Mouse (Mus musculus): Measurements from ENCODE around the gene Dgcr6. TPM values are rescaled to one million over a fixed set of nuclear protein-coding genes. Genes with fewer than 3 reads are reported as not detected.

Dgcr6 gene
- polyA plus RNA-seq, 1 experiment from 2014 or later = 134 TPM

GRCm38 (mm10) chr16:18034286-18034685 is 18.4 kb upstream of the Dgcr6 start:
- no peak overlapping the region for H3K4me3 ChIP-seq (ENCODE audit: low read depth, low read length)
- DNase-seq (ENCODE audit: low spot score, missing footprints) = no peak
- no peak for ATAC-seq (ENCODE audit: low FRiP score)
- H3K4me1 ChIP-seq (ENCODE audit: control insufficient read depth, insufficient read depth, low read length) = no peaks in the 10 kb centered on the region
- no peak overlapping the region for H3K27ac ChIP-seq (ENCODE audit: low read depth, low read length)
- no peaks in the 10 kb centered on the region for H3K27me3 ChIP-seq (ENCODE audit: control insufficient read depth, insufficient read depth, low read length)
- H3K9ac ChIP-seq (ENCODE audit: low read length) = no peak overlapping the region
- H3K9me3 ChIP-seq (ENCODE audit: control insufficient read depth, low read length) = no peaks in the 10 kb centered on the region
- H3K36me3 ChIP-seq (ENCODE audit: control insufficient read depth, insufficient read depth, low read length) = no peaks in the 10 kb centered on the region
- 78% methylated on average over 4 of the region's 4 CpGs for WGBS
- no peak overlapping the region for H3K4me2 ChIP-seq

- DNase-seq (ENCODE audit: low spot score, missing footprints) (peak; percentile 93), ATAC-seq (ENCODE audit: low FRiP score) (peak; percentile 35; the same call in 1 of the 2 replicates)
- Histone ChIP-seq H3K4me3 (ENCODE audit: low read depth, low read length) (no peak overlapping the region), H3K9me3 (ENCODE audit: control insufficient read depth, low read length) (no peaks in the 10 kb centered on the region), H3K27me3 (ENCODE audit: control insufficient read depth, insufficient read depth, low read length) (no peaks in the 10 kb centered on the region), H3K36me3 (ENCODE audit: control insufficient read depth, insufficient read depth, low read length) (no peaks in the 10 kb centered on the region), H3K4me1 (ENCODE audit: control insufficient read depth, insufficient read depth, low read length) (no peaks in the 10 kb centered on the region), H3K4me2 (no peak overlapping the region), H3K9ac (ENCODE audit: low read length) (no peak overlapping the region), H3K27ac (ENCODE audit: low read depth, low read length) (no peak overlapping the region)
- 17% methylated on average over 16 of the region's 16 CpGs for WGBS
These were observed 16.2 kb upstream of the Dgcr6 start for GRCm38 (mm10) chr16:18036425-18036955.

GRCm38 (mm10) chr16:18037025-18037424 is 15.6 kb upstream of the Dgcr6 start:
- H3K9ac ChIP-seq (ENCODE audit: low read length) = no peak overlapping the region
- ATAC-seq (ENCODE audit: low FRiP score) (no peak), DNase-seq (ENCODE audit: low spot score, missing footprints) (no peak)
- no peak overlapping the region for H3K4me2 ChIP-seq
- no peaks in the 10 kb centered on the region for H3K4me1 ChIP-seq (ENCODE audit: control insufficient read depth, insufficient read depth, low read length)
- no peak overlapping the region for H3K27ac ChIP-seq (ENCODE audit: low read depth, low read length)
- H3K9me3 ChIP-seq (ENCODE audit: control insufficient read depth, low read length) = no peaks in the 10 kb centered on the region
- H3K36me3 ChIP-seq (ENCODE audit: control insufficient read depth, insufficient read depth, low read length) = no peaks in the 10 kb centered on the region
- H3K4me3 ChIP-seq (ENCODE audit: low read depth, low read length) = no peak overlapping the region
- no peaks in the 10 kb centered on the region for H3K27me3 ChIP-seq (ENCODE audit: control insufficient read depth, insufficient read depth, low read length)
- 53% methylated on average over 9 of the region's 9 CpGs for WGBS

GRCm38 (mm10) chr16:18044991-18045390 is 7.7 kb upstream of the Dgcr6 start:
- WGBS = 83% methylated on average over 10 of the region's 10 CpGs
- Histone ChIP-seq H3K27ac (ENCODE audit: low read depth, low read length) (no peak overlapping the region), H3K4me2 (no peak overlapping the region), H3K4me1 (ENCODE audit: control insufficient read depth, insufficient read depth, low read length) (no peaks in the 10 kb centered on the region), H3K4me3 (ENCODE audit: low read depth, low read length) (no peak overlapping the region), H3K9ac (ENCODE audit: low read length) (no peak overlapping the region), H3K9me3 (ENCODE audit: control insufficient read depth, low read length) (no peaks in the 10 kb centered on the region), H3K27me3 (ENCODE audit: control insufficient read depth, insufficient read depth, low read length) (no peaks in the 10 kb centered on the region), H3K36me3 (ENCODE audit: control insufficient read depth, insufficient read depth, low read length) (no peaks in the 10 kb centered on the region)
- ATAC-seq (ENCODE audit: low FRiP score) = no peak
- DNase-seq (ENCODE audit: low spot score, missing footprints) = no peak

- no peaks in the 10 kb centered on the region for H3K36me3 ChIP-seq (ENCODE audit: control insufficient read depth, insufficient read depth, low read length)
- H3K4me2 ChIP-seq = no peak overlapping the region
- ATAC-seq (ENCODE audit: low FRiP score) = peak; percentile 54; the same call in 1 of the 2 replicates
- H3K4me3 ChIP-seq (ENCODE audit: low read depth, low read length) = no peak overlapping the region
- no peaks in the 10 kb centered on the region for H3K4me1 ChIP-seq (ENCODE audit: control insufficient read depth, insufficient read depth, low read length)
- peak; percentile 95 for DNase-seq (ENCODE audit: low spot score, missing footprints)
- H3K27ac ChIP-seq (ENCODE audit: low read depth, low read length) = no peak overlapping the region
- no peaks in the 10 kb centered on the region for H3K9me3 ChIP-seq (ENCODE audit: control insufficient read depth, low read length)
- H3K9ac ChIP-seq (ENCODE audit: low read length) = no peak overlapping the region; the same call in 1 of the 2 replicates
- WGBS = 2% methylated on average over 3 of the region's 3 CpGs
- no peaks in the 10 kb centered on the region for H3K27me3 ChIP-seq (ENCODE audit: control insufficient read depth, insufficient read depth, low read length)
These were observed 5.0 kb upstream of the Dgcr6 start for GRCm38 (mm10) chr16:18047660-18048059.

- 0 out of 2 replicates have a peak, but pooled peaks cover 2% of the 10 kb centered on the region for H3K4me1 ChIP-seq (ENCODE audit: control insufficient read depth, insufficient read depth, low read length)
- no peak overlapping the region for H3K9ac ChIP-seq (ENCODE audit: low read length)
- WGBS = 78% methylated on average over 8 of the region's 8 CpGs
- no peak for ATAC-seq (ENCODE audit: low FRiP score)
- no peak overlapping the region for H3K4me3 ChIP-seq (ENCODE audit: low read depth, low read length)
- no peaks in the 10 kb centered on the region for H3K36me3 ChIP-seq (ENCODE audit: control insufficient read depth, insufficient read depth, low read length)
- no peak overlapping the region for H3K4me2 ChIP-seq
- no peaks in the 10 kb centered on the region for H3K9me3 ChIP-seq (ENCODE audit: control insufficient read depth, low read length)
- H3K27ac ChIP-seq (ENCODE audit: low read depth, low read length) = no peak overlapping the region
- no peaks in the 10 kb centered on the region for H3K27me3 ChIP-seq (ENCODE audit: control insufficient read depth, insufficient read depth, low read length)
- DNase-seq (ENCODE audit: low spot score, missing footprints) = no peak
These were observed 4.6 kb upstream of the Dgcr6 start for GRCm38 (mm10) chr16:18048071-18048470.

- no peak overlapping the region for H3K9ac ChIP-seq (ENCODE audit: low read length)
- WGBS = 57% methylated on average over 7 of the region's 7 CpGs
- no peak overlapping the region for H3K4me2 ChIP-seq
- 0 out of 2 replicates have a peak, but pooled peaks cover 2% of the 10 kb centered on the region for H3K4me1 ChIP-seq (ENCODE audit: control insufficient read depth, insufficient read depth, low read length)
- no peak overlapping the region for H3K4me3 ChIP-seq (ENCODE audit: low read depth, low read length)
- ATAC-seq (ENCODE audit: low FRiP score) (no peak), DNase-seq (ENCODE audit: low spot score, missing footprints) (no peak)
- no peaks in the 10 kb centered on the region for H3K27me3 ChIP-seq (ENCODE audit: control insufficient read depth, insufficient read depth, low read length)
- no peak overlapping the region for H3K27ac ChIP-seq (ENCODE audit: low read depth, low read length)
- no peaks in the 10 kb centered on the region for H3K9me3 ChIP-seq (ENCODE audit: control insufficient read depth, low read length)
- no peaks in the 10 kb centered on the region for H3K36me3 ChIP-seq (ENCODE audit: control insufficient read depth, insufficient read depth, low read length)
These were observed 338 bp upstream of the Dgcr6 start for GRCm38 (mm10) chr16:18052322-18052721.

GRCm38 (mm10) chr16:18056215-18056614 is 3.6 kb downstream of the Dgcr6 start:
- Histone ChIP-seq H3K4me1 (ENCODE audit: control insufficient read depth, insufficient read depth, low read length) (0 out of 2 replicates have a peak, but pooled peaks cover 2% of the 10 kb centered on the region), H3K4me2 (no peak overlapping the region), H3K27ac (ENCODE audit: low read depth, low read length) (no peak overlapping the region), H3K9ac (ENCODE audit: low read length) (no peak overlapping the region), H3K4me3 (ENCODE audit: low read depth, low read length) (no peak overlapping the region), H3K9me3 (ENCODE audit: control insufficient read depth, low read length) (no peaks in the 10 kb centered on the region), H3K27me3 (ENCODE audit: control insufficient read depth, insufficient read depth, low read length) (no peaks in the 10 kb centered on the region), H3K36me3 (ENCODE audit: control insufficient read depth, insufficient read depth, low read length) (no peaks in the 10 kb centered on the region)
- no peak for ATAC-seq (ENCODE audit: low FRiP score)
- 71% methylated on average over 2 of the region's 2 CpGs for WGBS
- no peak for DNase-seq (ENCODE audit: low spot score, missing footprints)

GRCm38 (mm10) chr16:18058331-18058731 is 5.7 kb downstream of the Dgcr6 start:
- DNase-seq (ENCODE audit: low spot score, missing footprints) = no peak
- WGBS = 90% methylated on average over 6 of the region's 6 CpGs
- Histone ChIP-seq H3K27me3 (ENCODE audit: control insufficient read depth, insufficient read depth, low read length) (no peaks in the 10 kb centered on the region), H3K36me3 (ENCODE audit: control insufficient read depth, insufficient read depth, low read length) (no peaks in the 10 kb centered on the region), H3K9ac (ENCODE audit: low read length) (no peak overlapping the region), H3K4me2 (no peak overlapping the region), H3K4me3 (ENCODE audit: low read depth, low read length) (no peak overlapping the region), H3K9me3 (ENCODE audit: control insufficient read depth, low read length) (no peaks in the 10 kb centered on the region), H3K27ac (ENCODE audit: low read depth, low read length) (no peak overlapping the region), H3K4me1 (ENCODE audit: control insufficient read depth, insufficient read depth, low read length) (no peaks in the 10 kb centered on the region)
- ATAC-seq (ENCODE audit: low FRiP score) = no peak
